Mouse (Mus musculus): ENCODE measurements around the gene Rtn4rl1. TPM values are rescaled to one million over a fixed set of nuclear protein-coding genes. Genes with fewer than 3 reads are reported as not detected.

Rtn4rl1 gene
- polyA plus RNA-seq, 1 experiment from 2014 or later: 9.7 TPM

DNA sequence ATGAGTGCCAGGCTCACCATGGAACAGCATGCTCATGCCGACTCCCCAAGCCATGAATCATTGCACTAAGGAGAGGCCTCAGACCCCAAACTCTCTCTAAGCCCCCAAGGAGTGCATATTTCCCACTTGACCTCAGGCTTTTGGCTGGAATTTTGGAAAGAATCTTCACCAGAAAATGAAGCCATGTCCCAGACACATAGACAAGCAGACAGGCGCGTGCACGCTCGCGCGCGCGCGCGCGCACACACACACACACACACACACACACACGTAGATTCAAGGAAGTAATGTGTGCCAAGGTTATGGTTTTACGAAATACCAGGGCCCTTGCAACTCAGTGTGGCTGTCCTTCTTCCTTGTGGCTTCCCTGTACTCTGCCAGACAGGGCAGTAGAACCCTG is 35.2 kb upstream of the Rtn4rl1 start:
- peaks cover 31% of the 10 kb centered on the region for H3K4me1 ChIP-seq
- no peak overlapping the region for H3K4me3 ChIP-seq
- H3K27me3 ChIP-seq (ENCODE audit: insufficient read depth, poor library complexity, severe bottlenecking): peaks cover 12% of the 10 kb centered on the region
- DNase-seq (ENCODE audit: low spot score): no peak
- no peak overlapping the region for H3K27ac ChIP-seq
- 95% methylated on average over 14 of the region's 14 CpGs for WGBS
- H3K36me3 ChIP-seq: peaks cover 35% of the 10 kb centered on the region
- H3K9me3 ChIP-seq: no peaks in the 10 kb centered on the region

DNA sequence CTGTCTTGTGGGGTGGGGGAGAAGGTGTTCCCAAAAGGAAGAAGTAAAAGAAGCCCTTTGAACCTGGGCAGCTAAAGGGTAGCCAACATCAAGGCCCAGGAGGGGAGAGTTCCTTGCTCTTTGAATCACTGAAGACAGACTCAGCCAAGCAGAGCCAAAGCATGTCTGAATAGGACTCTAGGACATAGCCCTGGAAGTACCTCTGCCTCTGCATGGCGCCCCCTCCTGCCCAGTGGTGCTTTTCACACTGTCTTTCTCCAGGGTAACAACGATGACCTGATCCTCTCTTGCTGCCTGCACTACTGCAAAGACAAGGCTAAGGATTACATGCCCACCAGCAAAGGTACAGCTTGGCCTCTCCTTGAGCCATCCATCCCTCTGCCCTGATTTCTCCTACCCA is 34.0 kb upstream of the Rtn4rl1 start:
- peaks cover 46% of the 10 kb centered on the region for H3K36me3 ChIP-seq
- no peak for DNase-seq (ENCODE audit: low spot score)
- H3K27me3 ChIP-seq (ENCODE audit: insufficient read depth, poor library complexity, severe bottlenecking): peaks cover 23% of the 10 kb centered on the region
- no peak overlapping the region for H3K4me3 ChIP-seq
- no peak overlapping the region for H3K27ac ChIP-seq
- 58% methylated on average over 2 of the region's 2 CpGs for WGBS
- no peaks in the 10 kb centered on the region for H3K9me3 ChIP-seq
- H3K4me1 ChIP-seq: peaks cover 28% of the 10 kb centered on the region

DNA sequence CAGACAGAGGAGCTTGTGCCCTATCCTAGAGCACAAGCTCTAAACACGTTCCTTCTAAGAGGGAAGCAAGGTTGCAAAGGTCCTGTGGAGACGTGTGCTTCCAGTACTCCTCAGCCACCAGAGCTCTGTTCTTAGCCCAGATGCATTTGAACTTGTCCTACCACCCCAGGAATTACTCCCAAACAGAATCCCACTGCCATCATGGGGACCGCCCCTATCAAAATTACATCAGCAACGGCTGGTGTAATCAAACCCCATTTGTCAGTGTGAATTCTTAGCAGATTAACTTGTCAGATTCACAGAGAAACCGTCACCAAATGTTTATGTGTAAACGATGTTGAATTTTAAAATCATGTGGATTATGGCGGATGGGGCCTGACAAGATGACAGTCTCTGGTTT is 32.6 kb upstream of the Rtn4rl1 start:
- Histone ChIP-seq H3K27me3 (ENCODE audit: insufficient read depth, poor library complexity, severe bottlenecking) (peaks cover 37% of the 10 kb centered on the region), H3K4me1 (peaks cover 37% of the 10 kb centered on the region), H3K9me3 (no peaks in the 10 kb centered on the region), H3K27ac (no peak overlapping the region), H3K4me3 (no peak overlapping the region), H3K36me3 (peaks cover 50% of the 10 kb centered on the region)
- DNase-seq (ENCODE audit: low spot score): no peak
- 71% methylated on average over 7 of the region's 7 CpGs for WGBS

DNA sequence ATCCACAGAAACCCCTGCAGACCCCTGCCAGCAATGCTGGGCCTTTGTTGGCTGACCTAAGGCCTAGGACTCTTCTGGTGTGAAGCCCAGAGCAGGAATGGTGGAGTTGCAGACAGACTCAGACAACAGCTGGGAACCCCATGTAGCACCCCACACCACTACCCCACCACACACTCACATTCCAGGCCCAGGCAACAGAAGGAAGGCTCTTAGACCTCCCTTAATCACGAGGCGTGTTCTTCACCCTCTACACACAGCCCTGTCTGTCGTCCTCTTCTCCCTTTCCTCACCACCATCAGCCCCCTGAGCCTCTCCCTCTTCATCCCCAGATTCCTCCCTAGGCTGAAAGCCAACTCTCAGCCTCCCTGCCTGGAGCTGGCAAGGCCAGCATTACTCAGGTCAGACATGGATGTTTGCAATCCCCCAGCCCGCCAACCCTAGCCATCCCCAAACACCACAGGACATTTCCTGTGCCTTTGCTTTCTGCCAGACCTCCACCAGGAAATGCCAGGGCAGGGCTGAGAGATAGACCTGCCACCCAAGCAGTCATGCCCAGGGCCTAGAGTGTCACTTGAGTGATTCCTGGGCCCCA is 32.1 kb upstream of the Rtn4rl1 start:
- peaks cover 37% of the 10 kb centered on the region for H3K4me1 ChIP-seq
- 49% methylated on average over 4 of the region's 4 CpGs for WGBS
- peaks cover 42% of the 10 kb centered on the region for H3K27me3 ChIP-seq (ENCODE audit: insufficient read depth, poor library complexity, severe bottlenecking)
- H3K4me3 ChIP-seq: no peak overlapping the region
- H3K9me3 ChIP-seq: no peaks in the 10 kb centered on the region
- no peak for DNase-seq (ENCODE audit: low spot score)
- peaks cover 50% of the 10 kb centered on the region for H3K36me3 ChIP-seq
- peak overlapping the region; percentile 19; the same call in 1 of the 2 replicates for H3K27ac ChIP-seq

DNA sequence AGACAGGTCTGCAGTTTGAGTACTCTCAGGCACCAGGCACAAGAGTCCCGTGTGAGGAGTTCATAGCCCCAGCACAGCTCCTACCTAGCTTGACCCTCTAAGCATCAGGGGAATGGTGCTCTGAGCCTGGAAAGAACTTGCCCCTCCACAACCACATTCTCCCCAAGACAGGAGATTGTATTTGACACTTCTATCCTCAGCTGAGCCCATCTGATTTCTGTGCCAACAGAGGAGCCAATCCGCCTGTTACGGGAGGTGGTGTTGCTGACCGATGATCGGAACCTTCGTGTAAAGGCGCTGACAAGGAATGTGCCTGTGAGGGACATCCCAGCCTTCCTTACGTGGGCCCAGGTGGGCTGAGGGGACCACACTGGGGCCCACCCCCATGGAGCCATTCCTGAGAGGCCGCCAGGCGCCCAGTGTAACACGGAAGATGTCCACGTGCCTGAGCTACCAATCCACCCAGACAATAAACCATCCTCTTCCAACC is 30.9 kb upstream of the Rtn4rl1 start:
- WGBS: 87% methylated on average over 12 of the region's 12 CpGs
- Histone ChIP-seq H3K36me3 (peaks cover 50% of the 10 kb centered on the region), H3K9me3 (no peaks in the 10 kb centered on the region), H3K4me1 (peaks cover 38% of the 10 kb centered on the region), H3K4me3 (no peak overlapping the region), H3K27ac (no peak overlapping the region), H3K27me3 (ENCODE audit: insufficient read depth, poor library complexity, severe bottlenecking) (peaks cover 54% of the 10 kb centered on the region)
- no peak for DNase-seq (ENCODE audit: low spot score)

DNA sequence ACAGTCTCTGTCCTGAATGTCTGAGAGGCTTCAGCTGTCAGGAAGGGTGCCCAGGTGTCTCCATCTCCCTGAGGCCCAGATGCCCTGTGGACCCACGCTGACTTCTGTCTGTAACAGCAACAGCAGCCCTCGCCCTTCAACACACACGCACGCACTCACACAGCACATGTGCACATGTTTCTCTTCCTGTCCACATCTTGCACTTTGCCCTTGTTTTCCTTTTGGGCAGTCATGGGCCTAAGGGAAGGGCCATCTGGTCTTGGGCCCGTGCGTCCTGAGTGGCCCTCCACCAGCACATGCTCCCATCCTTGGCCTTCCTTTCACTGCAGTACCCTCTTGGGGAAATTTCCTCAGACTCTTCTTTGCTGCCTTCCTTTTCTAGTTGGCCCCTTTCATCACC is 30.2 kb upstream of the Rtn4rl1 start:
- Histone ChIP-seq H3K27ac (no peak overlapping the region), H3K4me3 (no peak overlapping the region), H3K9me3 (no peaks in the 10 kb centered on the region), H3K36me3 (peaks cover 45% of the 10 kb centered on the region), H3K27me3 (ENCODE audit: insufficient read depth, poor library complexity, severe bottlenecking) (peaks cover 61% of the 10 kb centered on the region), H3K4me1 (peaks cover 46% of the 10 kb centered on the region)
- WGBS: 77% methylated on average over 6 of the region's 6 CpGs
- no peak for DNase-seq (ENCODE audit: low spot score)

DNA sequence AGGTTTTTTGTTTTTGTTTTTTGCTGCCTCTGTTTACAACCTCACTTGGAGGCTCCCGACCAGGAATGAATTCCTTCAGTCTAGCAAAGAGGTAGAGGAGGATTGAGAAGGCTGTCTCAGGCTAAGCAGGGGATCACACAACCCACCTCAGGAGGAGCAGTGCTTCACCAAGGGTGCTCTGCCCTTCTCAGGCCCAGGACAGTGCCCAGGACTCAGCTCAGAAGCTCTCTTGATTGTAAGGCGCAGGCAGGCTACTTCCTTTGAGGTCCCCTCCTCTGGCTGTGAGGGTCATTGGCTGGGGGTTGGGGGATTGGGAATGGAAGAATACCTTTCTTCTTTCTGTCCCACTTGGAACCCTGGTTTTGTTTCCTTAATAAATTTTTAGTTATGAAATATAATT is 29.5 kb upstream of the Rtn4rl1 start:
- H3K9me3 ChIP-seq: no peaks in the 10 kb centered on the region
- DNase-seq (ENCODE audit: low spot score): no peak
- no peak overlapping the region for H3K27ac ChIP-seq
- H3K4me1 ChIP-seq: peaks cover 53% of the 10 kb centered on the region
- H3K27me3 ChIP-seq (ENCODE audit: insufficient read depth, poor library complexity, severe bottlenecking): peaks cover 68% of the 10 kb centered on the region
- no peak overlapping the region for H3K4me3 ChIP-seq
- peaks cover 40% of the 10 kb centered on the region for H3K36me3 ChIP-seq
- 72% methylated on average over 2 of the region's 2 CpGs for WGBS

DNA sequence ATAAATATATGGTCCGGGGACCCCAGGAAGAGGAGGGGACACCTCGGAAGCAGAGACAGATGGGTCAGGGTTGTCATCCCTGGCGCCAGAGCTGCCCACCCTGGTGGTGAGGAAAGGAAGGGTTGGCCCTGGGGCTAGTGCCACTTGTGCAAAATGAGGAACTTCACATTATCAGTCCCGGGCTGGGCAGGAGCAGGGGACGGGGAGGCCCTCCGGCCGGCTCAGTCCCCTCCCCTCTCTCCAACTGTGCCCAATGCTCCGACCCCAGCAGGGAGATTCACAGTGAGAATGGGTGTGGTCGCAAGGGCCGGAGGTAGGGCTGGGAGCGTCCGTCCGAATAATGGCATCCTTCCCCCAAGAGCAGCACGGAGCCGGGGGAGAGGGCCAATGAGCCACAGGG is 28.8 kb upstream of the Rtn4rl1 start:
- Histone ChIP-seq H3K27me3 (ENCODE audit: insufficient read depth, poor library complexity, severe bottlenecking) (peaks cover 75% of the 10 kb centered on the region), H3K36me3 (peaks cover 34% of the 10 kb centered on the region), H3K27ac (no peak overlapping the region), H3K9me3 (no peaks in the 10 kb centered on the region), H3K4me3 (peak overlapping the region; percentile 72), H3K4me1 (peaks cover 59% of the 10 kb centered on the region)
- 15% methylated on average over 15 of the region's 15 CpGs for WGBS
- DNase-seq (ENCODE audit: low spot score): no peak

DNA sequence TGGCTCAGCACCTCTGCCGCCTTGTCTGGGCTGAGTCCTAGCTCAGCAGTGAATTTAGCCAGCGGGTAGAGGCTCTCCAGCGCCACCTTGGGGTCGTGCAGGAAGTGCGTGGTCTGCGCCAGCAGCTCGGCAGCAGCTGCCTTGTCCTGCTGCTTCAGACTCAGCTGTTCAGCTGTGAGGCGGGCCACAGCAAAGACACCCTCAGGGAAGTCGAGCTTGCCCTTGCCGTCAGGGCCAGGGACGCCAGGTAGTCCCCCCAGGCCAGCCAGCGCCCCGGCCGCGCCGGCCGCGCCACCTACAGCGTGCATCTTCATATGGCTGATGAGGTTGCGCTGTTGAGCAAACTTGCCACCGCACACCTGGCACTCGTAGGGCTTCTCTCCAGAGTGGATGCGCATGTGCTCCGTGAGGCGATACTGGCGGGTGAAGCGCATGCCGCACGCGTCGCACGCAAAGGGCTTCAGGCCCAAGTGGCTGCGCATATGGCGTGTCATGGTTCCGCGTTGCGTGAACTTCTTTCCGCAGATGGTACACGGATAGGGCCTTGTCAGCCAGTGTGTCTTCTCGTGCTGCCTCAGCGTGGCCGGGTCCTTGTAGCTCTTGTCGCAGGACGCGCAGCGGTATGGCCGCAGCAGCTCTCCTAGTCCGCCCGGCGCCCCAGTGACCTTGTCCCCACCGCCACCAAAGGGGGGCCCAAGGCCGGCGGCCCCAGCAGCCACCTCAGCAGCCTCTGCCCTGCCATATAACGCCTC is 28.0 kb upstream of the Rtn4rl1 start:
- Histone ChIP-seq H3K9me3 (no peaks in the 10 kb centered on the region), H3K4me1 (peaks cover 67% of the 10 kb centered on the region), H3K27ac (peak overlapping the region; percentile 77), H3K4me3 (peak overlapping the region; percentile 72), H3K27me3 (ENCODE audit: insufficient read depth, poor library complexity, severe bottlenecking) (peaks cover 83% of the 10 kb centered on the region), H3K36me3 (peaks cover 27% of the 10 kb centered on the region)
- 4% methylated on average over 54 of the region's 54 CpGs for WGBS
- peak; percentile 84 for DNase-seq (ENCODE audit: low spot score)

DNA sequence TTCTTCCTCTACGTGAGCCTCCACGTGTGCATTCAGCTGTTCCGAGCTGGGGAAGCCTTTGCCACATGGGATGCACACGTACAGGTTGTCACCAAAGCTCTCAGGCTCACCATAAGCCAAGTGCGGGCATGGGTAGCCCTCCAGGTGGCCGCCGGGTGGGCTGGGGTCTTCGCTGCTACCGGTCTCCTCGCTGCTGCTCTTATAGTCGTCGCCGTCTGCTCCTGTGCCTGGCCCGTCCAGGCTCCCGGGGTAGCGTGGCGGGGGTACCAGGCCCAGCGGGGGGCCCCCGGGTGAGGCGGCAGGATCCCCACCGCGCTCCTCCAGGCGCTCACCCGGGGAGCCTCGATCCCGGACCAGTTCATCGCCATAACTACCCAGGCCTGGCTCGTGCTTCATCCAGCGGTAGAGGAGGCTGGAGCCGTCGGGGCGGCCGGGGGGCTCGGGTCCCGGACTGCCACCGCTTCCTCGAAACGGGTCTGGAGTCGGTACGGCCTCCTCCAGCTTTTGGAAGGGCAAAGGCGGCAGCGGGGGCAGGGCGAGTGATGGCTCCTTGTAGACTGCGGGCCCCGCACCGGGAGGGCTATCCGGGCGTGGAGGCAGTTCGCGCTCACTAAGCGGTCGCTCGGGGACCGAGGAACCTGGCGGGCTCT is 27.3 kb upstream of the Rtn4rl1 start:
- Histone ChIP-seq H3K4me1 (peaks cover 71% of the 10 kb centered on the region), H3K36me3 (peaks cover 26% of the 10 kb centered on the region), H3K4me3 (peak overlapping the region; percentile 72), H3K9me3 (no peaks in the 10 kb centered on the region), H3K27me3 (ENCODE audit: insufficient read depth, poor library complexity, severe bottlenecking) (peaks cover 90% of the 10 kb centered on the region), H3K27ac (peak overlapping the region; percentile 77)
- 5% methylated on average over 55 of the region's 55 CpGs for WGBS
- no peak for DNase-seq (ENCODE audit: low spot score)

DNA sequence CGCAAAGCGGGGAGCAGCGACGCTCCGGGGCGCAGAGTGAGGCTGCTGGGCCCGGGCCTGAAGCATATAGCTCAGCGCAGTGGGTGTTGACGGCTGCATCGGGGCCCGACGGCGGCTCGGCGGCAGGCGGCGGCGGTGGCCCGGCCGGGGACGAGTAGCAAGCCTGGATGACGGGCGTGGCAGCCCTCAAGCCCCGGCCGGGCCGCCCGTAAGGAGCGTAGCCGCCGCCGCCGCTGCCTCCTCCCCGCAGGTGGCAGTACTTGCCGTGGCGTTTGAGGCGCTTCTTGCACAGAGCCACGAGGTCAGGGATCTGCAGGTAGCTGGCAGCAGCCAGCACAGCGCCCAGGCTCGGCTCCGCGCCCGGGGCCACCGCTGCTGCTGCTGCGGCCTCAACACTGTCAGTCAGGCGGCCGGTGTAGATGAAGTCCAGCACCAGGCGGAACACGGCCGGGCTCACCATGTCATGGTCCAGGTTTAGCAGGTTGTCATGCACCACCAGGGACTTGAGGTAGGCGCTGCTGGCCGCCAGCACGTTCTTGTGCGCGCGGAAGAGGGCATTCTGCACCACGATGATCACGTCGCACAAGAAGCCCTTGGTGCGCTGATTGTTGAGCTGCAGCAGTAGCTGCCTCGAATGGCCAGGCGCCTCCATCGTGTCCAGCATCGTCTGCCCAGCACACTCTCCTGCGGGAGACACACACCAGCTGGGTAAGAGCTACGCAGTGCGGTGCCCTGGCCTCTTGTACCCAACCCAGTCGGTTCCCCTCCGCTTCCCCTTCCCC is 26.5 kb upstream of the Rtn4rl1 start:
- no peaks in the 10 kb centered on the region for H3K9me3 ChIP-seq
- H3K27ac ChIP-seq: peak overlapping the region; percentile 77
- peak overlapping the region; percentile 72 for H3K4me3 ChIP-seq
- WGBS: 2% methylated on average over 68 of the region's 68 CpGs
- H3K4me1 ChIP-seq: peaks cover 72% of the 10 kb centered on the region
- peaks cover 26% of the 10 kb centered on the region for H3K36me3 ChIP-seq
- DNase-seq (ENCODE audit: low spot score): no peak
- H3K27me3 ChIP-seq (ENCODE audit: insufficient read depth, poor library complexity, severe bottlenecking): peaks cover 98% of the 10 kb centered on the region

DNA sequence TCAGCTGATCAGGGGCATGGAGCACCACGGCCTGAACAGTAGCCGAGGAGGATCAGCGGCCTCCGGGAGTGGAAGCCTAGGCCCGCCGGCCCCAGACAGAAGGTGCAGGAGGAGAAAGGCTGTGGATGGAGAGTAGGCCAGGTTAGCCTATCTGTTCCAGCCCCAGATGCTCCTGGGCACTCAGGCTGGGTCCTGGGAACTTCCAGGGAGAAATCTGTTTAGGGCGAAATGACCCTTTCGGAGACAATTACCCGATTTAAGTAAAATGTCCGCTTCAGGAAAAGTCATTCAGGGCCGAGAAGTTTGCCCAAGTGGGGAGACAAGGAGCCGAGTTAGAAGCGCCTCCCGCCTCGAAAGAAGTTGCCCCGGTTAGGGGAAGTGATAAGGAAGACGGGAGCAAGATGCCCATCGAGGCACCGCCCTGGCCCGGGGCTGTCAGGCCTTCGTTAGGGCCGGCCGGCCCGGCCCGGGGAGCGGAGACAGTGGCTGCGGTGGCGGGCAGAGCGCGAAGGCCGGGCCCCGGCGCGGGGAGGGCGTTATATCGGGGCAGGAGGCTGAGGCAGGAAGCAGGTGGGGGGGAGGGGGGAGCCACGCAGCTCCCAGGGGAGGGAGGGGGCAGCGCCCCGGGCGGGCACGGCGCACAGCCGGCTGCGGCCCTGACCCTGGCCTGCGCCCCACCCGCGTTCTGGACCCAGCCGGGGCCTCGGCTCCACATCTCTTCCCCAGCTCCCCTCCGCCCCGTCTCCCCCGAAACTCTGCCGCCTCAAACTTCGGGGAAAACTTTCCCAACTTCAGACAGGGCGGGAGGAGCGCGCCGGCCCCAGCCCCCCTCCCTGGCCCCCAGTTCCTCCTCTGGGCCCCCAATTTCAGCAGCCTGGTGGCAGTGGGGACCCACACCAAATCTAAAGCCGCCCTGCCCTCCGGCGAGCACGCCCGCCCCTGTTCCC is 25.7 kb upstream of the Rtn4rl1 start:
- no peak for DNase-seq (ENCODE audit: low spot score)
- WGBS: 3% methylated on average over 52 of the region's 63 CpGs

More for the DNA sequence above, 25.7 kb upstream of the Rtn4rl1 start:
- peaks cover 100% of the 10 kb centered on the region for H3K27me3 ChIP-seq (ENCODE audit: insufficient read depth, poor library complexity, severe bottlenecking)
- peak overlapping the region; percentile 77 for H3K27ac ChIP-seq
- peaks cover 81% of the 10 kb centered on the region for H3K4me1 ChIP-seq
- H3K36me3 ChIP-seq: peaks cover 20% of the 10 kb centered on the region
- H3K9me3 ChIP-seq: no peaks in the 10 kb centered on the region
- peak overlapping the region; percentile 72 for H3K4me3 ChIP-seq
